Mouse (Mus musculus): Measurements from ENCODE around the gene Dtx4. TPM values are rescaled to one million over a fixed set of nuclear protein-coding genes. Genes with fewer than 3 reads are reported as not detected.

The Dtx4 gene
- polyA plus RNA-seq, 1 experiment = 5.0 TPM

GRCm38 (mm10) chr19:12514621-12515020 is 13.4 kb upstream of the Dtx4 start:
- H3K79me2 ChIP-seq (ENCODE audit: control insufficient read depth, insufficient read depth) = no peaks in the 10 kb centered on the region
- H3K4me3 ChIP-seq (ENCODE audit: insufficient read depth, poor library complexity, severe bottlenecking) = no peak overlapping the region
- H3K36me3 ChIP-seq (ENCODE audit: control insufficient read depth, insufficient read depth) = no peaks in the 10 kb centered on the region
- H3K79me3 ChIP-seq (ENCODE audit: low read depth) = no peaks in the 10 kb centered on the region
- no peaks in the 10 kb centered on the region for H3K27me3 ChIP-seq (ENCODE audit: control insufficient read depth, insufficient read depth, insufficient read length)
- TF ChIP-seq FOSL1 (IDR thresholded peaks at IDR 0.05; ENCODE audit: insufficient read depth, low read length, poor library complexity, severe bottlenecking) (no peak), MYOD1 (IDR thresholded peaks at IDR 0.05; ENCODE audit: control insufficient read depth, insufficient read length, low read depth) (no peak), MYOG (IDR thresholded peaks at IDR 0.05; ENCODE audit: control insufficient read depth, extremely low read depth, insufficient read length) (no peak), USF1 (IDR thresholded peaks at IDR 0.05; ENCODE audit: low read depth) (no peak), CTCF (IDR thresholded peaks at IDR 0.05; ENCODE audit: control insufficient read depth, insufficient read depth, insufficient read length) (no peak), CEBPB (IDR thresholded peaks at IDR 0.05; ENCODE audit: low read depth) (no peak), MAX (IDR thresholded peaks at IDR 0.05) (no peak)
- no peak overlapping the region for H3ac ChIP-seq (ENCODE audit: control insufficient read depth, insufficient read length, low read depth)

- Histone ChIP-seq H3K27me3 (ENCODE audit: control insufficient read depth, insufficient read depth, insufficient read length) (no peaks in the 10 kb centered on the region), H3K4me3 (ENCODE audit: insufficient read depth, poor library complexity, severe bottlenecking) (no peak overlapping the region), H3ac (ENCODE audit: control insufficient read depth, insufficient read length, low read depth) (no peak overlapping the region), H3K79me2 (ENCODE audit: control insufficient read depth, insufficient read depth) (no peaks in the 10 kb centered on the region), H3K79me3 (ENCODE audit: low read depth) (no peaks in the 10 kb centered on the region), H3K36me3 (ENCODE audit: control insufficient read depth, insufficient read depth) (no peaks in the 10 kb centered on the region)
- TF ChIP-seq CTCF (IDR thresholded peaks at IDR 0.05; ENCODE audit: control insufficient read depth, insufficient read depth, insufficient read length) (no peak), MYOD1 (IDR thresholded peaks at IDR 0.05; ENCODE audit: control insufficient read depth, insufficient read length, low read depth) (no peak), FOSL1 (IDR thresholded peaks at IDR 0.05; ENCODE audit: insufficient read depth, low read length, poor library complexity, severe bottlenecking) (no peak), MYOG (IDR thresholded peaks at IDR 0.05; ENCODE audit: control insufficient read depth, extremely low read depth, insufficient read length) (no peak), CEBPB (IDR thresholded peaks at IDR 0.05; ENCODE audit: low read depth) (no peak)
Observed at GRCm38 (mm10) chr19:12502756-12503155, 1.5 kb upstream of the Dtx4 start.

- Histone ChIP-seq H3ac (ENCODE audit: control insufficient read depth, insufficient read length, low read depth) (peak overlapping the region; percentile 81), H3K27me3 (ENCODE audit: control insufficient read depth, insufficient read depth, insufficient read length) (no peaks in the 10 kb centered on the region), H3K4me3 (ENCODE audit: insufficient read depth, poor library complexity, severe bottlenecking) (peak overlapping the region; percentile 41), H3K36me3 (ENCODE audit: control insufficient read depth, insufficient read depth) (no peaks in the 10 kb centered on the region), H3K79me2 (ENCODE audit: control insufficient read depth, insufficient read depth) (no peaks in the 10 kb centered on the region), H3K79me3 (ENCODE audit: low read depth) (no peaks in the 10 kb centered on the region)
- no peak for TF ChIP-seq MYOG (IDR thresholded peaks at IDR 0.05; ENCODE audit: control insufficient read depth, extremely low read depth, insufficient read length)
Observed at GRCm38 (mm10) chr19:12500881-12501311, 358 bp downstream of the Dtx4 start.

- Histone ChIP-seq H3K36me3 (ENCODE audit: control insufficient read depth, insufficient read depth) (no peaks in the 10 kb centered on the region), H3ac (ENCODE audit: control insufficient read depth, insufficient read length, low read depth) (no peak overlapping the region), H3K4me3 (ENCODE audit: insufficient read depth, poor library complexity, severe bottlenecking) (no peak overlapping the region), H3K79me3 (ENCODE audit: low read depth) (no peaks in the 10 kb centered on the region), H3K27me3 (ENCODE audit: control insufficient read depth, insufficient read depth, insufficient read length) (no peaks in the 10 kb centered on the region), H3K79me2 (ENCODE audit: control insufficient read depth, insufficient read depth) (no peaks in the 10 kb centered on the region)
- TF ChIP-seq MYOG (IDR thresholded peaks at IDR 0.05; ENCODE audit: control insufficient read depth, extremely low read depth, insufficient read length) = no peak
- no peak for TF ChIP-seq FOSL1 (IDR thresholded peaks at IDR 0.05; ENCODE audit: insufficient read depth, low read length, poor library complexity, severe bottlenecking)
- TF ChIP-seq MAX (IDR thresholded peaks at IDR 0.05) = no peak
- TF ChIP-seq CEBPB (IDR thresholded peaks at IDR 0.05; ENCODE audit: low read depth) = no peak
- no peak for TF ChIP-seq USF1 (IDR thresholded peaks at IDR 0.05; ENCODE audit: low read depth)
- no peak for TF ChIP-seq CTCF (IDR thresholded peaks at IDR 0.05; ENCODE audit: control insufficient read depth, insufficient read depth, insufficient read length)
- TF ChIP-seq MYOD1 (IDR thresholded peaks at IDR 0.05; ENCODE audit: control insufficient read depth, insufficient read length, low read depth) = no peak
Observed at GRCm38 (mm10) chr19:12500124-12500523, 1.1 kb downstream of the Dtx4 start.

GRCm38 (mm10) chr19:12499485-12499884 is 1.8 kb downstream of the Dtx4 start:
- Histone ChIP-seq H3K79me2 (ENCODE audit: control insufficient read depth, insufficient read depth) (no peaks in the 10 kb centered on the region), H3ac (ENCODE audit: control insufficient read depth, insufficient read length, low read depth) (no peak overlapping the region), H3K79me3 (ENCODE audit: low read depth) (no peaks in the 10 kb centered on the region), H3K27me3 (ENCODE audit: control insufficient read depth, insufficient read depth, insufficient read length) (no peaks in the 10 kb centered on the region), H3K36me3 (ENCODE audit: control insufficient read depth, insufficient read depth) (no peaks in the 10 kb centered on the region), H3K4me3 (ENCODE audit: insufficient read depth, poor library complexity, severe bottlenecking) (no peak overlapping the region)
- TF ChIP-seq USF1 (IDR thresholded peaks at IDR 0.05; ENCODE audit: low read depth) = no peak
- peak; percentile 78 for TF ChIP-seq MYOD1 (IDR thresholded peaks at IDR 0.05; ENCODE audit: control insufficient read depth, insufficient read length, low read depth)
- TF ChIP-seq CTCF (IDR thresholded peaks at IDR 0.05; ENCODE audit: control insufficient read depth, insufficient read depth, insufficient read length) = no peak
- no peak for TF ChIP-seq MYOG (IDR thresholded peaks at IDR 0.05; ENCODE audit: control insufficient read depth, extremely low read depth, insufficient read length)
- no peak for TF ChIP-seq MAX (IDR thresholded peaks at IDR 0.05)

GRCm38 (mm10) chr19:12498941-12499340 is 2.3 kb downstream of the Dtx4 start:
- no peaks in the 10 kb centered on the region for H3K27me3 ChIP-seq (ENCODE audit: control insufficient read depth, insufficient read depth, insufficient read length)
- TF ChIP-seq MAX (IDR thresholded peaks at IDR 0.05) = no peak
- no peak for TF ChIP-seq USF1 (IDR thresholded peaks at IDR 0.05; ENCODE audit: low read depth)
- TF ChIP-seq CEBPB (IDR thresholded peaks at IDR 0.05; ENCODE audit: low read depth) = no peak
- TF ChIP-seq MYOG (IDR thresholded peaks at IDR 0.05; ENCODE audit: control insufficient read depth, extremely low read depth, insufficient read length) = no peak
- no peak for TF ChIP-seq CTCF (IDR thresholded peaks at IDR 0.05; ENCODE audit: control insufficient read depth, insufficient read depth, insufficient read length)
- H3K79me3 ChIP-seq (ENCODE audit: low read depth) = no peaks in the 10 kb centered on the region
- H3K79me2 ChIP-seq (ENCODE audit: control insufficient read depth, insufficient read depth) = no peaks in the 10 kb centered on the region
- H3ac ChIP-seq (ENCODE audit: control insufficient read depth, insufficient read length, low read depth) = no peak overlapping the region
- no peak overlapping the region for H3K4me3 ChIP-seq (ENCODE audit: insufficient read depth, poor library complexity, severe bottlenecking)
- no peaks in the 10 kb centered on the region for H3K36me3 ChIP-seq (ENCODE audit: control insufficient read depth, insufficient read depth)
